Mouse (Mus musculus) testis, postnatal 10 days (tissue): ENCODE results near the gene Naxd.
"Not testable (repeated sequence)": the region's sequence is repeated elsewhere in the genome, so short reads cannot be mapped to it uniquely, and the experiment has no call there.

Experiments used
- DNase-seq: peaks from one replicate; pipeline ENCODE4 v3.0.0; 2021; ENCODE audit warnings: low spot score

The Naxd gene

GRCm38 (mm10) chr8:11497017-11497990 is at the start of gene Naxd:
Gene Naxd (plus strand): TSS chr8:11497506.
- DNase-seq: peak; percentile 91

- DNase-seq: peak; percentile 58
These were observed 49.3 kb upstream of the Naxd start for GRCm38 (mm10) chr8:11447910-11448570.

GRCm38 (mm10) chr8:11450184-11451113 is 46.9 kb upstream of the Naxd start:
- DNase-seq: no peak

- no peak for DNase-seq
These were observed 45.2 kb upstream of the Naxd start for GRCm38 (mm10) chr8:11452152-11452551.

- DNase-seq: no peak
These were observed 44.7 kb upstream of the Naxd start for GRCm38 (mm10) chr8:11452559-11452958.

GRCm38 (mm10) chr8:11452974-11453373 is 44.3 kb upstream of the Naxd start:
- DNase-seq: no peak

- DNase-seq: no peak
These were observed 43.1 kb upstream of the Naxd start for GRCm38 (mm10) chr8:11454228-11454627.

GRCm38 (mm10) chr8:11457278-11457677 is 40.0 kb upstream of the Naxd start:
- DNase-seq: no peak

- peak; percentile 68 for DNase-seq
These were observed 39.1 kb upstream of the Naxd start for GRCm38 (mm10) chr8:11457981-11458836.

- DNase-seq: no peak
These were observed 38.3 kb upstream of the Naxd start for GRCm38 (mm10) chr8:11459016-11459415.

GRCm38 (mm10) chr8:11460934-11461333 is 36.4 kb upstream of the Naxd start:
- DNase-seq: peak; percentile 67

GRCm38 (mm10) chr8:11461847-11462246 is 35.5 kb upstream of the Naxd start:
- DNase-seq: no peak

GRCm38 (mm10) chr8:11462641-11463040 is 34.7 kb upstream of the Naxd start:
- DNase-seq: no peak

- no peak for DNase-seq
These were observed 33.8 kb upstream of the Naxd start for GRCm38 (mm10) chr8:11463541-11463888.

GRCm38 (mm10) chr8:11463889-11464706 is 33.2 kb upstream of the Naxd start:
- no peak for DNase-seq

GRCm38 (mm10) chr8:11464707-11464964 is 32.7 kb upstream of the Naxd start:
- no peak for DNase-seq

GRCm38 (mm10) chr8:11465619-11466018 is 31.7 kb upstream of the Naxd start:
- DNase-seq: no peak

GRCm38 (mm10) chr8:11466528-11466927 is 30.8 kb upstream of the Naxd start:
- not testable (repeated sequence) for DNase-seq

- peak; percentile 74 for DNase-seq
These were observed 28.2 kb upstream of the Naxd start for GRCm38 (mm10) chr8:11469095-11469494.

GRCm38 (mm10) chr8:11470694-11471093 is 26.6 kb upstream of the Naxd start:
- DNase-seq: no peak

- no peak for DNase-seq
These were observed 26.0 kb upstream of the Naxd start for GRCm38 (mm10) chr8:11471309-11471708.
